Mouse (Mus musculus): ENCODE results near the gene Phb2. TPM values are rescaled to one million over a fixed set of nuclear protein-coding genes. Genes with fewer than 3 reads are reported as not detected.

The Phb2 gene
- 127 TPM for total RNA-seq (2023)

DNA sequence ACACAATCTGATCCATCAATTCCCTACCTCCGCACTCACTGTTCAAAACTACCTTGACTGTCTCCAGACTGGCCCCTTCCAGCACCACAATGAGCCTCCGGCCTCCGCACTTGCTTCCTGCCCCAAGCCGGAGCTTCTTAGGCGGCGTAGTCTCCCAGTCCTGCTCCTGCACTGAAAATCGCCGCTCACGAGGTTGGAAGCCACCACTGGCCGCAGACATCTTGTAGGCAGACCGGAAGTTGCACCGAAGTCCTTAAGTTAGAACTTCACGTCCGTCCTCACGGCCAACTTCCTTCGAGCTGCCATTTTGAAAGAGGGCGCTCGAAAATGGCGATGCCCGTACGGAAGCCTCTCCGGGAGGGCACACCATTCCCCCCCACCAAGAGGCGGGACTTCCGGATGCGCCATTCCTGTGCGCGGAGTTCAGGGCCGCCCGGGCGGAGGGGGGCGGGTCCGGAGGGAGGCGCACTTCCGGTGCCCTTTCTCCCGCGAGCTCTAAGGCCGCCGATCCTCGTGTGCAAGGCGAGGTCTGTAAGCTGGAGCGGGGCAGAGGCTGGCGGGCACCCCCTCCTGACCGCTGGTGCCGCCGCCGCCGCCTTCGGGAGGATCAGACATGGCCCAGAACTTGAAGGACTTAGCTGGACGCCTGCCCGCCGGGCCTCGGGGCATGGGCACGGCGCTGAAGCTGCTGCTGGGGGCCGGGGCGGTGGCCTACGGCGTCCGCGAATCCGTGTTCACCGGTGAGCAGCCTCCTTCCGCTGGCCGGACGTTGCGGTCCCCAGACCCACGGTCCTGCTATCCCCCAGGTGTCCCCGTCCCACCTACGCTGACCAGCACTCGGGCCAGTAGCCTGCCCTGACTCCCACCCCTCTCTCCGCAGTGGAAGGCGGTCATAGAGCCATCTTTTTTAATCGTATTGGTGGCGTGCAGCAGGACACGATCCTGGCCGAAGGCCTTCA is at the start of gene Phb2, which contains the start of gene Emg1:
TSS of gene Phb2 (plus strand) at position 513 of the 959 bp plus-strand sequence.
TSS of gene Emg1 (minus strand) at position 355 of the 959 bp plus-strand sequence.

DNA sequence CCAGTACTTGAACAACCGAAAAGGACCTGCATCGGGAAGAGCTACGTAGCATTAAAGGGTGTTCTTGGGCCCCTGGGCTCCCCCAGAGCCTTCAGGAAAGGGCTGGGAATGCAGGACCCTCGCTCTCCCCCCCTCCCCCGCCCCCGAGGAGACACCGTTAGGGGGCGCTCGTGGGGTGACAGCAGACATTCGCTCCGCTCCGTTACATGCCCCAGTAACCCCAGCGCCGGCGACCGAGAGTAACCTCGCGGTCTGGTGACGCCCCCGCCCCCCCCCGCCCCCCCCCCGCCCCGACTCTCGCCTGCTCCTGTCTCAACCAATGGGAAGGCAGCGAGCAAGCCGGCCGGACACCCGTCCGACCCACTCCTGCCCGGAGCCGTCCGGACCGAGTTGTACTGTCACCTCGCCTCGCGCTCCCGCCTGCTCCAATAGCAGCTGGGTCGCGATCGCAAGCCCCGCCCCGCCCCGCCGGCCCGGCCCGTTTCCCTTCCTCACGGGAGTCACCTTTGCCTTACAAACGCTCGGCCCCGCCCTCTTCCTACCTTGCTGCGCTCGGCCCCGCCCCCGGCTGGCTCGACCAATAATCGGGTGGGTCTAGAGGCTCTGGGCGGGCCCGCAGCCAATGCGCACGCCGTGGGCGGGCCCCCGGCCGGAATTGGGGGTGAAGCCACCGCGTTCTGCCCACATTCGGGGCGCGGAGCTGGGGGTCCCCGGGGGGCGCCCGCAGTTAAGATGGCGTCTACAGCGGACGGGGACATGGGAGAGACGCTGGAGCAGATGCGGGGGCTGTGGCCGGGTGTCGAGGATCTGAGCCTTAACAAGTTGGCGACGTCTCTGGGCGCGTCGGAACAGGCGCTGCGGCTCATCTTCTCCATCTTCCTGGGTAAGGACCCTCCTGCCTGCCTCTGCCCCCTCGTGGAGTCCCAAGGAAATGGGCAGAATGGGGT is 49.4 kb upstream of the Phb2 start, which contains the start of gene Lpcat3:
TSS of gene Lpcat3 (plus strand) at position 551 of the 947 bp plus-strand sequence.

GRCm38 (mm10) chr6:124738511-124739023 is 26.4 kb downstream of the Phb2 start, which contains the start of gene Ptpn6:
Gene Ptpn6 (minus strand): TSS chr6:124738714.

GRCm38 (mm10) chr6:124740888-124741761 is 29.0 kb downstream of the Phb2 start, which contains the start of gene Grcc10:
Gene Grcc10 (minus strand): TSS chr6:124741374.

DNA sequence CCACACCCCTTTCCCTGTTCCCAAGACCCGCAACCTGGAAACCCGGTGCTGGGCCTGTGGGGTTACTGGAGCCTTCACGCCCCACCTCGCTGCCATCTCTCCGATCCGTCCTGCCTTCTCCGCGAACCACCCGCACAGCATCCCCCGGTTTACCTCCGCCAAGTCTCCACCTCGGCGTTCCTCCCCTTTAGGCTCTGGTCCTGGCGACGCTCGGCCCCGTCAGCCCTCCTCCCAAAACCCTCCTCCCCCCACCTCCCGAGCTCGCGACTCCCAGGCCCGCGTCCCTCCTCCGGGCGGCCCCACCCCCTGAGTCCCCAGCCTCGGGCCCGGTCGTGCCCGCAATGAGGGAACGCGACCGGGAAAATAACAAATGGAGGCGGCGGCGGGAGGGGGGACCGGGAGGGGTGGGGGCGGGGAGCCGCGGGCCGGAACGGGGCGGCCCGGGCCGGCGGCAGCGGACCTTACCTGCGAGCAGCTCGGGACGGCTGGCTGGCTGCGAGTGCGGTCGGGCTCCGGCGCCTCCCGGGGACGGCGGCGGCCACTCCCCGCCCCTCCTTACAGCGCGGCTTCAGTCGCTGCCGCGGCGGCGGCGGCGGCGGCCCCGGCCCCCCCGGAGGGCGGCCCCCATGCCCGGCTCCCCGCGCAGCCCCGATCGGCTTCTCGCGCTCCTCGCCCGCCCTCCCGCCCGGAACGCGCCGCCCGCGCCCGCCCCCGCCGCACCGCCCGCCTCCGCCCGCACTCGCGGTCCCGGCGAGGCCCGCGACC is 43.9 kb downstream of the Phb2 start, which contains the start of the genes Gm45234 and Atn1:
TSS of gene Gm45234 (minus strand) at position 191 of the 765 bp plus-strand sequence.
TSS of gene Atn1 (minus strand) at position 694 of the 765 bp plus-strand sequence.

Other genes with a start within 250 kb of the Phb2 start
- 63.9 TPM for gene Clstn3, start 247.5 kb upstream of the Phb2 start, total RNA-seq (2023)
- not detected for gene C1rl, start 219.2 kb upstream of the Phb2 start, total RNA-seq (2023)
- not detected for gene C1ra, start 199.9 kb upstream of the Phb2 start, total RNA-seq (2023)
- not detected for gene C1s1, start 170.0 kb upstream of the Phb2 start, total RNA-seq (2023)
- gene C1rb, start 142.0 kb upstream of the Phb2 start, total RNA-seq (2023), result 0.38 TPM
- not detected for gene C1s2, start 76.3 kb upstream of the Phb2 start, total RNA-seq (2023)
- 57.6 TPM for gene Lpcat3, start 49.3 kb upstream of the Phb2 start, total RNA-seq (2023)
- 163 TPM for gene Emg1, start 158 bp upstream of the Phb2 start, total RNA-seq (2023)
- 175 TPM for gene Ptpn6, start 26.4 kb downstream of the Phb2 start, total RNA-seq (2023)
- gene Grcc10, start 29.0 kb downstream of the Phb2 start, total RNA-seq (2023), result 222 TPM
- 1.9 TPM for gene Gm45234, start 43.7 kb downstream of the Phb2 start, total RNA-seq (2023)
- gene Atn1, start 44.2 kb downstream of the Phb2 start, total RNA-seq (2023), result 151 TPM
- gene Eno2, start 57.3 kb downstream of the Phb2 start, total RNA-seq (2023), result 2.5 TPM
- gene Lrrc23, start 67.4 kb downstream of the Phb2 start, total RNA-seq (2023), result 10.3 TPM
- gene Spsb2, start 96.3 kb downstream of the Phb2 start, total RNA-seq (2023), result 3.4 TPM
- gene Tpi1, start 102.0 kb downstream of the Phb2 start, total RNA-seq (2023), result 25.6 TPM
- 61.8 TPM for gene Usp5, start 117.1 kb downstream of the Phb2 start, total RNA-seq (2023)
- 4.2 TPM for gene Cdca3, start 117.2 kb downstream of the Phb2 start, total RNA-seq (2023)
- not detected for gene Gnb3, start 127.9 kb downstream of the Phb2 start, total RNA-seq (2023)
- gene P3h3, start 145.4 kb downstream of the Phb2 start, total RNA-seq (2023), result not detected
- gene Gpr162, start 151.6 kb downstream of the Phb2 start, total RNA-seq (2023), result 0.82 TPM
- 401 TPM for gene Cd4, start 175.9 kb downstream of the Phb2 start, total RNA-seq (2023)
- 2.6 TPM for gene Lag3, start 199.4 kb downstream of the Phb2 start, total RNA-seq (2023)
- gene Ptms, start 207.8 kb downstream of the Phb2 start, total RNA-seq (2023), result 60.5 TPM
- gene Mlf2, start 219.1 kb downstream of the Phb2 start, total RNA-seq (2023), result 72.1 TPM

Measured in CD4-positive naive resting alpha-beta T cell, adult 76 days (primary cell).